Mouse (Mus musculus) forebrain, embryonic 16.5 days (tissue): ENCODE measurements around the gene Gm49361. TPM values are rescaled to one million over a fixed set of nuclear protein-coding genes. Genes with fewer than 3 reads are reported as not detected.
"Not testable (repeated sequence)": the region's sequence is repeated elsewhere in the genome, so short reads cannot be mapped to it uniquely, and the experiment has no call there.

Experiments
- ATAC-seq: fragments of 200-750 bp; cut with Nextera tagmentation; 2 replicates; pipeline ENCODE4 v1.8.0; 2017; ENCODE audit warnings: mild to moderate bottlenecking, moderate library complexity
- H3K27ac ChIP-seq: fragments of 300-500 bp; sonication (generic); 2 replicates; pipeline ENCODE4 v1.5.1; 2014; ENCODE audit warnings: low read length, control low read depth
- H3K27me3 ChIP-seq: fragments of 300-500 bp; sonication (generic); replicated peaks from 2 replicates; pipeline ENCODE4 v1.6.1; 2014; ENCODE audit warnings: low read length; ENCODE audit not compliant: control insufficient read depth, insufficient read depth
- H3K36me3 ChIP-seq: fragments of 300-500 bp; sonication (generic); 2 replicates; pipeline ENCODE4 v1.6.1; 2014; ENCODE audit not compliant: control insufficient read depth, insufficient read depth
- H3K4me1 ChIP-seq: fragments of 300-500 bp; sonication (generic); replicated peaks from 2 replicates; pipeline ENCODE4 v1.6.1; 2014; ENCODE audit warnings: low read length; ENCODE audit not compliant: control insufficient read depth, insufficient read depth
- H3K4me2 ChIP-seq: fragments of 300-500 bp; sonication (generic); 2 replicates; pipeline ENCODE4 v1.6.1; 2014; ENCODE audit warnings: mild to moderate bottlenecking, low read length, control low read depth
- H3K4me3 ChIP-seq: fragments of 300-500 bp; sonication (generic); replicated peaks from 2 replicates; pipeline ENCODE4 v1.5.1; 2014; ENCODE audit warnings: mild to moderate bottlenecking, low read length, control low read depth
- H3K9ac ChIP-seq: fragments of 300-500 bp; sonication (generic); replicated peaks from 2 replicates; pipeline ENCODE4 v1.6.1; 2014; ENCODE audit warnings: low read depth, low read length, control low read depth
- H3K9me3 ChIP-seq: fragments of 300-500 bp; sonication (generic); 2 replicates; pipeline ENCODE4 v1.6.1; 2016; ENCODE audit warnings: low read length; ENCODE audit not compliant: control insufficient read depth
- WGBS: fragments of 180-500 bp; shearing (Covaris S2); extraction: QIAGEN DNeasy Blood & Tissue Kit; methylation state at CpG from one replicate; pipeline ENCODE4 v1.1.7; 2014; 5-methylcytosine and 5-hydroxymethylcytosine counted together
- polyA plus RNA-seq: library from polyadenylated mRNA; unstranded; fragments of >200 nt; fragmentation: Nextera tagmentation; extraction: Ambion mirVana; gene quantifications from 2 replicates; pipeline ENCODE4 v1.2.1, GENCODE M21; 2015

Gm49361 gene
- polyA plus RNA-seq, 1 experiment from 2014 or later: not detected

DNA sequence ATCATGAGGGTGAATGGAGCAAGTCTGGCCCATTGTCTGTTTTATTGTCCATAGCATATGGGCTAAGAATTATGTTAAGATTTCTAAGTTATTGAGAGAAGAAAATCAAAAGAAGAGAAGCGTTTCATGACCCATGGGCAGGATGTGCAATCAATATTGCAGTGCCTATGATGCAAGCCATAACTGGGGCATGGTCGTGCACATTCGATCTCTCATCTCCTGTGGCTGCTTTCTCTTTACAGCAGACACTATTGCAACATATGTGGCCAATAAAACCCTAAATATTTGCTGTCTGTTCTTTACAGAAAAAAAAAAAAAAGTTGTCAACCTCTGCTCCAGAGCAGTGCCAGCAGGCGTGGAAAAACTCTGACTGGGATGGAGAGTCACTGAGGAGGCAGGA is 10.2 kb upstream of the Gm49361 start:
- Histone ChIP-seq H3K4me3 (no peak overlapping the region), H3K27ac (no peak overlapping the region), H3K9me3 (no peaks in the 10 kb centered on the region), H3K36me3 (no peaks in the 10 kb centered on the region), H3K4me2 (no peak overlapping the region), H3K9ac (no peak overlapping the region), H3K4me1 (peaks cover 7% of the 10 kb centered on the region), H3K27me3 (no peaks in the 10 kb centered on the region)
- ATAC-seq: no peak
- 92% methylated on average over 4 of the region's 4 CpGs for WGBS

DNA sequence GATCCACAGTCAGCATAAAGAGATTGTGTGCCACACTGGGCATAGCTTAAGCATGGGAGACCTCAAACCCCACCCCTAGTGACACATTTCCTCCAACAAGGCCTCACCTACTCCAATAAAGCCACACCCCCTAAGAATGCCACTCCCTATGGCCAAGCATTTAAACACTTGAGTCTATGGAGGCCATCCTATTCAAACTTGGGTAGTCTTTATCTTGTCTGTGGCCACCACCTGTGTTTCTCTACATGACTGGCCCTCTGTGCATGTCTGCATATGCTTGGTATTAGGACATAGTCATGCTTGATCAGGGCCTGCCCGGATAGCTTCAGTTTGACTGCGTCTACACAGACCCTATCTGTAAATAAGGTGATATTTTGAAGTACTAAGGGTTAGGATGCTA is 9.8 kb upstream of the Gm49361 start:
- WGBS: 95% methylated on average over 2 of the region's 2 CpGs
- Histone ChIP-seq H3K27ac (no peak overlapping the region), H3K36me3 (no peaks in the 10 kb centered on the region), H3K4me3 (no peak overlapping the region), H3K4me2 (no peak overlapping the region), H3K4me1 (peaks cover 3% of the 10 kb centered on the region), H3K9me3 (no peaks in the 10 kb centered on the region), H3K9ac (no peak overlapping the region), H3K27me3 (no peaks in the 10 kb centered on the region)
- ATAC-seq: no peak

DNA sequence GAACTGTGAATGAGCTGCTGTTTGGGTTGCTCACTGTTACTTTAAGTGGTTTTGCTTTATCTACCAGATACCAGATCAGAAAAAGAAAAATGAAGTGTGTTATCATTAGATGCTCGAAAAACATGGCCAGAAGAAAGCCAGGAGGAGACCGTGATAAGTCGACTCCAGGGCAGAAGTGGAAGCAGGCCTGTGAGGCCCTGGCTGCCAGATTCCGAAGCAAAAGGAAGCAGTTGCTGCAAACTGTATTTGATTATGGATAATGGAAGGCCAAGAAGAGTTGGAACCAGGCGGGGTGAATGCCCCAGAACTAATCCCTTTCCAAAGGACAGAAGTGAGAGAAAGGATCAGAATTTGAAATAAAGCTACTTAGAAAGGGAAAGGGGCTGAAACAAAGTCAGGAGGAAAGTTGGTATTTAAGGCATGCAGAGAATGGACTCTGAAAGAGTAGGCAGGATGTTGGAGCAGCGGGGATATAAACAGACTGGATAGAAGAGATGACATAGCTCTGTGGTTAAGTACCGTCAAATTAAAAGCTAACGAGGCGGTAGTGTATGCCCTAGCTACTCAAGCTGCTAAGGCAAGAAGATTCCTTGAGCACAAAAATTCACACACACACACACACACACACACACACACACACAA is 7.6 kb upstream of the Gm49361 start:
- ATAC-seq: no peak
- Histone ChIP-seq H3K36me3 (no peaks in the 10 kb centered on the region), H3K27me3 (no peaks in the 10 kb centered on the region), H3K4me2 (no peak overlapping the region), H3K4me3 (no peak overlapping the region), H3K27ac (no peak overlapping the region), H3K4me1 (no peaks in the 10 kb centered on the region), H3K9ac (no peak overlapping the region), H3K9me3 (no peaks in the 10 kb centered on the region)
- WGBS: 15% methylated on average over 9 of the region's 9 CpGs

GRCm38 (mm10) chr14:57751006-57751405 is 5.1 kb upstream of the Gm49361 start:
- H3K27ac ChIP-seq, H3K4me1 ChIP-seq, ATAC-seq, H3K36me3 ChIP-seq, H3K9me3 ChIP-seq, H3K27me3 ChIP-seq, H3K4me3 ChIP-seq, H3K9ac ChIP-seq, H3K4me2 ChIP-seq: not testable (repeated sequence)

DNA sequence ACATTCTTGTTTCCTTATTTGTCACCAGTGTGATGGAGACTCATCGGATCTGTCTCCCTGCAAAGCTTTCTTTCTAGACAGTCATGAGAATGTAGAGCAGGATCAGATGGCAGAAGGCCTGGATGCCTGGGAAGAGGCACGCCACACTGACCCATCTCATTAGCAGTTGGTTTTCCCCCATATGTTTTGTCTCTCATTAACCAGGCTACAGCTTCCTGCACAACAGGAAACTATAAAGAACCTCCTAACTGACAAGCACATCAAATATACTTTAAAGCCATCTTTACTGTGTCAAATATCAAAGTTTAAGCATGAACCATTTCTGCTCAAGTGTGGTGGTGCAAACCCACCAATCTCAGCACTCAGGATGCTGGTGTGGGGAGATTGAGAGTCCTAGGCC is 3.6 kb upstream of the Gm49361 start:
- Histone ChIP-seq H3K4me1 (peaks cover 11% of the 10 kb centered on the region), H3K36me3 (no peaks in the 10 kb centered on the region), H3K9ac (no peak overlapping the region), H3K4me2 (no peak overlapping the region), H3K27me3 (no peaks in the 10 kb centered on the region; the same call in 1 of the 2 replicates), H3K27ac (no peak overlapping the region), H3K9me3 (no peaks in the 10 kb centered on the region), H3K4me3 (no peak overlapping the region)
- 73% methylated on average over 2 of the region's 2 CpGs for WGBS
- no peak for ATAC-seq

DNA sequence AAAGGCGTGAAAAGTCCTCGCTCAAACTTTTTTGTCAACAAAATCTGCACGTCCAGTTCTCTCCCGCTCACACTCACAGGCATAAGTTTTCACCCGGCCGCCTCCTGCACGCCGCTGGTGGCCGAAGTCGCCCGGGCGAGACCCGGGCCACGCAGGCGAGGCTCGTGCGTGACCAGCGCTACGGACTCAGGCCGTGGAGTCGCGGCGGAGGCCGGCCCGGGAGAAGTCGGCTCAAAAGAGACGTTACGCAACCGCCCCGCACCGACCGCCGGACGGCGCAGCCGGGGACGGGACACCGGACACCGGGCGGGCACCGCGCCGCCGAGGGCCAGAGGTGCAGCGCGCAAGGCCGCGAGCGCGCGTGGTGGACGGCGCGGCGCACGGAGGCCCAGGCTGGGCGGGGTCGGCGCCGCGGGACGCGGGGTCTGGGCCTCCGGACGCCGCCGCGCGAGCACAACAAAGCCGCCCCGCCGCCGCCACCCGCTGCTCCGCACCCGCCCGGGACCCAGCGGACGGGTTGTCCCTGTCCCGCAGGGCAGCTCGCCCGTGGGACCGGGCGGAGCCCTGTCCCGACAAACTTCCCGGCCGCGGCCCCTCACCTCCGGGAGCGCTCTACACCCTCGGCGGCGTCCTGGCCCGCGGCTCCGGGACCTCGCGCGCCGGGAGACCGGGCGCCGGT is 473 bp downstream of the Gm49361 start:
- no peaks in the 10 kb centered on the region for H3K36me3 ChIP-seq
- peaks cover 21% of the 10 kb centered on the region for H3K4me1 ChIP-seq
- no peaks in the 10 kb centered on the region; the same call in 1 of the 2 replicates for H3K27me3 ChIP-seq
- H3K9ac ChIP-seq: peak overlapping the region; percentile 86
- no peaks in the 10 kb centered on the region for H3K9me3 ChIP-seq
- peak; percentile 60 for ATAC-seq
- H3K4me2 ChIP-seq: peak overlapping the region; percentile 94
- H3K27ac ChIP-seq: peak overlapping the region; percentile 67
- H3K4me3 ChIP-seq: peak overlapping the region; percentile 89
- WGBS: under 1% methylated on average over 82 of the region's 103 CpGs

DNA sequence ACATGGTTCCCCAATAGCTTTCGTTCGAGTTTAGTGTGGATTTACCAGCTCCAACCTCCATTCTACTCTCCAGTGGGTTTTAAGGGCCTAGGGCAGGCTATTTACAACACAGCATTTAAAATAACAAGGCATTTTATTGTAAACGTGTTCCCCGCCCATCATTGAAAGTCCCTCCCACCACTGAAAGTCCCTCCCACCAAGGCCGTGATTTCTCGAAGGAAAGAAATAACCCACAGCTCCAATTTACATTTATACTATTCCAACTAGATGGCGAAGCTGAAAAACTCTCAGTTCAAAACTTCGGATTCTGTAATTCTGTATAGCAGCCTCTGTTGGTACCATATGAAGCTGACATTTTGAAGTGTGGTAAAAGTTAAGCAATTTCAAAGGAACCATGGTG is 1.4 kb downstream of the Gm49361 start:
- Histone ChIP-seq H3K4me1 (peaks cover 21% of the 10 kb centered on the region), H3K4me2 (peak overlapping the region; percentile 94), H3K27me3 (no peaks in the 10 kb centered on the region; the same call in 1 of the 2 replicates), H3K9ac (no peak overlapping the region), H3K9me3 (no peaks in the 10 kb centered on the region), H3K36me3 (no peaks in the 10 kb centered on the region), H3K4me3 (peak overlapping the region; percentile 89), H3K27ac (no peak overlapping the region)
- 0% methylated on average over 8 of the region's 8 CpGs for WGBS
- no peak for ATAC-seq

DNA sequence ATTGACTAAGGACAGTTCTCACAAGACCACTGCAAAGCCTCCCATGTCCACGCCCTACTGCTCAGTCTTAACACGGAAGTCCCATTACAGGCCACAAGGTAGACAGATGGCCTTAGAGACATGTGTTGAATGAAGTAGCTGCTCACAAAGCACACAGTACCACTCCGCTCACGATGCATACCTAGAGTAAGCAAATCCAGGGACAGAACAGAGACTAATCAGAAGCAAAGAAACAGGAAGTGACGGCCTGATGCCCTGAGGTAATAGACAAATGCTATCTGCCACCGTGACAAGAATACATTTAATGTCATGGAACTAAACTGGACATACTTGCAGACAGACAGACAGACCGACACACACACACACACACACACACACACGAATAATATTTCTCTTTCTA is 5.3 kb downstream of the Gm49361 start:
- H3K27ac ChIP-seq: no peak overlapping the region
- no peak overlapping the region for H3K4me2 ChIP-seq
- no peak for ATAC-seq
- H3K27me3 ChIP-seq: no peaks in the 10 kb centered on the region
- H3K9me3 ChIP-seq: no peaks in the 10 kb centered on the region
- H3K9ac ChIP-seq: no peak overlapping the region
- H3K36me3 ChIP-seq: no peaks in the 10 kb centered on the region
- 86% methylated on average over 8 of the region's 8 CpGs for WGBS
- H3K4me3 ChIP-seq: no peak overlapping the region
- H3K4me1 ChIP-seq: peaks cover 17% of the 10 kb centered on the region

DNA sequence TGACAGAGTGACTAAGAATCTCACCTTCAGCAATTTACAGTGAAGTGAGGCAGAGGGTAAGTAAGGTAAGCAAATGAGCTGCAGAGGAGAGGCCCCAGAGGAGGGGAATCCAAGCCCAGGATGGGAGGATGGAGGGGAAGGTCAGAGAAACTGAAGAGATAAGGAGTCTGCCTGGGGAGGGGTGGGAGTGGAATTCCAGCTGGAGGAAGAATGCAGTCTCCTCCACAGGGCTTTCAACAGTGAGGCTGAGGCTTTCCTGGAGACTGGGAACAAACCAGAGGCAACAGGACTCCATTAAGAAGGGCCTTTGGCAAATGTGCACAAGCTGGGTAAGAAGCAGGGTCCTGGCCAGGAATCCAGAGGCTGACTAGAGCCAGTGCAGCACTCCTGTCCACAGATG is 8.8 kb downstream of the Gm49361 start:
- Histone ChIP-seq H3K9ac (no peak overlapping the region), H3K27me3 (no peaks in the 10 kb centered on the region), H3K4me1 (peaks cover 8% of the 10 kb centered on the region; the same call in 1 of the 2 replicates), H3K9me3 (no peaks in the 10 kb centered on the region), H3K27ac (no peak overlapping the region), H3K36me3 (no peaks in the 10 kb centered on the region), H3K4me3 (no peak overlapping the region), H3K4me2 (no peak overlapping the region)
- ATAC-seq: no peak
